Comparison of ENCODE assay signal across 7 mouse cellular contexts in the genomic region with DNA sequence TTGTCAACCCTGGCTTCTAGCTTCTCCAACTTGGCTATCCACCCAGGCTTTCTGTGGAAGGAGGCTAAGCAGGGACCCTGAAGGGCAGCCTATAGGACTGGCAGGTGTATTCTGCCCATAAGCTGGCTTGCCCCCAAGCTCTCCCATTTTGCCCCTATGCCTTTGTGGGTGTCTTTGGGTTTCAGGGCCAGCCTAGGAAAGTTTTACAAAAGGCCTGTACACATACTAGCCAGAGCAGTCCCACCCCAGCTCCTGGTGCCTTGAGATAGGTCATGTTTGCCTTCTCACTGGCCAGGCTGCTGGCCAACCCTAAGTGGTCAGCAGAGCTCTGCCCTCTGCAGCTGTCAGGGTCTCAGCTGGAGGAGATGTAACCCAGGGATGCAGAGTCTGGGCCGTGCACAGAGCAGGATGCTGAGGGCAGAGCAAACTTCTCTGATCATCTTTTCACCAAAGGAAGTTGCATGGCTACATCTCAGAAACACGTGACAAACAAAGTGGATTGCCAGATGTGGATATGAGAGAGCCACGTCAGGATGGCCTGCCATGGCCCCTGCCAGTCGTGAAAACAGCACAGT. TPM values are rescaled to one million over a fixed set of nuclear protein-coding genes. Genes with fewer than 3 reads are reported as not detected.
DNase-seq lines count a peak whose midpoint lies in the region; ATAC-seq lines count a peak whose summit lies in the region.

No protein-coding gene starts in this region.

- WGBS in lung, embryonic 16.5 days: 35% methylated on average over 4 of the region's 4 CpGs
- 26% methylated on average over 4 of the region's 4 CpGs for WGBS in embryonic facial prominence, embryonic 12.5 days
- WGBS in hindbrain, embryonic 15.5 days: 47% methylated on average over 4 of the region's 4 CpGs
- 38% methylated on average over 4 of the region's 4 CpGs for WGBS in midbrain, embryonic 14.5 days

- peak overlapping the region; percentile 96 for H3K27ac ChIP-seq in lung, embryonic 16.5 days (ENCODE audit: low read length)
- H3K27ac ChIP-seq in embryonic facial prominence, embryonic 12.5 days: peak overlapping the region; percentile 98
- peak overlapping the region; percentile 100 for H3K27ac ChIP-seq in hindbrain, embryonic 15.5 days (replicated peaks)
- H3K27ac ChIP-seq in midbrain, embryonic 14.5 days (replicated peaks; ENCODE audit: low read depth, low read length): peak overlapping the region; percentile 100

- H3K4me2 ChIP-seq in lung, embryonic 16.5 days (ENCODE audit: low read depth, low read length): peak overlapping the region; percentile 78
- H3K4me2 ChIP-seq in embryonic facial prominence, embryonic 12.5 days (replicated peaks): peak overlapping the region; percentile 97
- peak overlapping the region; percentile 85 for H3K4me2 ChIP-seq in hindbrain, embryonic 15.5 days
- H3K4me2 ChIP-seq in midbrain, embryonic 14.5 days (ENCODE audit: low read length): peak overlapping the region; percentile 99

- peaks cover 4% of the 10 kb centered on the region for H3K36me3 ChIP-seq in lung, embryonic 16.5 days (ENCODE audit: control insufficient read depth, insufficient read depth, low read length)
- H3K36me3 ChIP-seq in embryonic facial prominence, embryonic 12.5 days: peaks cover 26% of the 10 kb centered on the region
- H3K36me3 ChIP-seq in hindbrain, embryonic 15.5 days: peaks cover 8% of the 10 kb centered on the region; the same call in 1 of the 2 replicates
- peaks cover 17% of the 10 kb centered on the region for H3K36me3 ChIP-seq in midbrain, embryonic 14.5 days (ENCODE audit: control insufficient read depth, insufficient read depth, low read length)

- no peaks in the 10 kb centered on the region for H3K9me3 ChIP-seq in lung, embryonic 16.5 days (ENCODE audit: control insufficient read depth, low read length)
- no peaks in the 10 kb centered on the region for H3K9me3 ChIP-seq in embryonic facial prominence, embryonic 12.5 days
- H3K9me3 ChIP-seq in hindbrain, embryonic 15.5 days: no peaks in the 10 kb centered on the region
- no peaks in the 10 kb centered on the region for H3K9me3 ChIP-seq in midbrain, embryonic 14.5 days (ENCODE audit: control insufficient read depth, low read length)

- peaks cover 27% of the 10 kb centered on the region for H3K4me1 ChIP-seq in lung, embryonic 16.5 days (replicated peaks; ENCODE audit: control insufficient read depth, insufficient read depth, low read length)
- peaks cover 38% of the 10 kb centered on the region for H3K4me1 ChIP-seq in embryonic facial prominence, embryonic 12.5 days
- H3K4me1 ChIP-seq in hindbrain, embryonic 15.5 days (replicated peaks): peaks cover 44% of the 10 kb centered on the region
- peaks cover 36% of the 10 kb centered on the region for H3K4me1 ChIP-seq in midbrain, embryonic 14.5 days (ENCODE audit: control insufficient read depth, insufficient read depth, low read length)

- peak overlapping the region; percentile 91 for H3K9ac ChIP-seq in lung, embryonic 16.5 days (ENCODE audit: low read length)
- H3K9ac ChIP-seq in embryonic facial prominence, embryonic 12.5 days: peak overlapping the region; percentile 92
- peak overlapping the region; percentile 85 for H3K9ac ChIP-seq in hindbrain, embryonic 15.5 days
- peak overlapping the region; percentile 91 for H3K9ac ChIP-seq in midbrain, embryonic 14.5 days (replicated peaks; ENCODE audit: low read length)

- no peaks in the 10 kb centered on the region for H3K27me3 ChIP-seq in lung, embryonic 16.5 days (ENCODE audit: control insufficient read depth, insufficient read depth, low read depth, low read length)
- no peaks in the 10 kb centered on the region for H3K27me3 ChIP-seq in embryonic facial prominence, embryonic 12.5 days
- H3K27me3 ChIP-seq in hindbrain, embryonic 15.5 days: no peaks in the 10 kb centered on the region
- no peaks in the 10 kb centered on the region for H3K27me3 ChIP-seq in midbrain, embryonic 14.5 days (ENCODE audit: control insufficient read depth, insufficient read depth, low read length)

- no peak for ATAC-seq in lung, embryonic 16.5 days (ENCODE audit: low read depth)
- ATAC-seq in embryonic facial prominence, embryonic 12.5 days (ENCODE audit: insufficient number of reproducible peaks, insufficient read depth, low FRiP score, low TSS enrichment): no peak
- ATAC-seq in hindbrain, embryonic 15.5 days (ENCODE audit: low FRiP score, low read depth): no peak
- no peak for ATAC-seq in midbrain, embryonic 14.5 days (ENCODE audit: low FRiP score, low TSS enrichment)
- ATAC-seq in monocyte, adult 5-6 weeks (replicated peaks; ENCODE audit: insufficient number of reproducible peaks, low FRiP score, low TSS enrichment, poor library complexity, severe bottlenecking): no peak

- H3K4me3 ChIP-seq in lung, embryonic 16.5 days (ENCODE audit: low read length): peak overlapping the region; percentile 82
- peak overlapping the region; percentile 83 for H3K4me3 ChIP-seq in embryonic facial prominence, embryonic 12.5 days
- H3K4me3 ChIP-seq in hindbrain, embryonic 15.5 days: peak overlapping the region; percentile 64
- H3K4me3 ChIP-seq in midbrain, embryonic 14.5 days (replicated peaks; ENCODE audit: low read depth, low read length): peak overlapping the region; percentile 88

- DNase-seq in lung, postnatal 25 days (ENCODE audit: low spot score): no peak
- DNase-seq in midbrain, embryonic 14.5 days: no peak
- no peak for DNase-seq in gastrocnemius, adult 18-20 months (ENCODE audit: low spot score)

RNA-seq across cellular contexts. Expression of a gene that starts 1.0 kb away (rescaled TPM):
- polyA plus RNA-seq in lung, embryonic 16.5 days (2015; fragmentation: Nextera tagmentation; extraction: Ambion mirVana): 50.6 and 53.5 TPM in 2 replicates
- polyA plus RNA-seq in embryonic facial prominence, embryonic 12.5 days (2016; fragmentation: Nextera tagmentation; extraction: Ambion mirVana): 74.2 and 77.0 TPM in 2 replicates
- polyA plus RNA-seq in hindbrain, embryonic 15.5 days (2015; fragmentation: Nextera tagmentation; extraction: Ambion mirVana): 90.0 and 94.7 TPM in 2 replicates
- 120 and 124 TPM in 2 replicates for polyA plus RNA-seq in midbrain, embryonic 14.5 days (2014; fragmentation: Nextera tagmentation; extraction: Ambion mirVana)
- total RNA-seq in gastrocnemius, adult 18-20 months (2021): 10 to 100 TPM; 11.4 to 17.1 TPM
- total RNA-seq in monocyte, adult 5-6 weeks (2017): 13.2 to 26.4 TPM (median 13.5 TPM) in 3 replicates

RNA-seq across cellular contexts. Expression of a gene that starts 29.2 kb away (rescaled TPM):
- 74.0 and 80.9 TPM in 2 replicates for polyA plus RNA-seq in lung, embryonic 16.5 days (2015; fragmentation: Nextera tagmentation; extraction: Ambion mirVana)
- polyA plus RNA-seq in embryonic facial prominence, embryonic 12.5 days (2016; fragmentation: Nextera tagmentation; extraction: Ambion mirVana): 66.1 and 70.5 TPM in 2 replicates
- 45.2 and 48.6 TPM in 2 replicates for polyA plus RNA-seq in hindbrain, embryonic 15.5 days (2015; fragmentation: Nextera tagmentation; extraction: Ambion mirVana)
- 39.4 and 48.0 TPM in 2 replicates for polyA plus RNA-seq in midbrain, embryonic 14.5 days (2014; fragmentation: Nextera tagmentation; extraction: Ambion mirVana)
- 10 to 100 TPM; 27.6 to 28.6 TPM for total RNA-seq in gastrocnemius, adult 18-20 months (2021)
- 25.1 to 42.4 TPM (median 31.8 TPM) in 3 replicates for total RNA-seq in monocyte, adult 5-6 weeks (2017)

RNA-seq across cellular contexts. Expression of a gene that starts 41.3 kb away (rescaled TPM):
- 187 and 188 TPM in 2 replicates for polyA plus RNA-seq in lung, embryonic 16.5 days (2015; fragmentation: Nextera tagmentation; extraction: Ambion mirVana)
- 243 and 245 TPM in 2 replicates for polyA plus RNA-seq in embryonic facial prominence, embryonic 12.5 days (2016; fragmentation: Nextera tagmentation; extraction: Ambion mirVana)
- polyA plus RNA-seq in hindbrain, embryonic 15.5 days (2015; fragmentation: Nextera tagmentation; extraction: Ambion mirVana): 275 and 300 TPM in 2 replicates
- 303 and 316 TPM in 2 replicates for polyA plus RNA-seq in midbrain, embryonic 14.5 days (2014; fragmentation: Nextera tagmentation; extraction: Ambion mirVana)
- total RNA-seq in gastrocnemius, adult 18-20 months (2021): 10 to 100 TPM; 62.5 to 63.3 TPM
- total RNA-seq in monocyte, adult 5-6 weeks (2017): 55.0 to 59.6 TPM (median 55.7 TPM) in 3 replicates

RNA-seq across cellular contexts. Expression of a gene that starts 41.4 kb away (rescaled TPM):
- 39.3 and 43.0 TPM in 2 replicates for polyA plus RNA-seq in lung, embryonic 16.5 days (2015; fragmentation: Nextera tagmentation; extraction: Ambion mirVana)
- 47.0 and 47.2 TPM in 2 replicates for polyA plus RNA-seq in embryonic facial prominence, embryonic 12.5 days (2016; fragmentation: Nextera tagmentation; extraction: Ambion mirVana)
- polyA plus RNA-seq in hindbrain, embryonic 15.5 days (2015; fragmentation: Nextera tagmentation; extraction: Ambion mirVana): 119 and 141 TPM in 2 replicates
- polyA plus RNA-seq in midbrain, embryonic 14.5 days (2014; fragmentation: Nextera tagmentation; extraction: Ambion mirVana): 83.9 and 102 TPM in 2 replicates
- total RNA-seq in gastrocnemius, adult 18-20 months (2021): 10 to 100 TPM; 12.6 to 13.0 TPM
- total RNA-seq in monocyte, adult 5-6 weeks (2017): 1.0 to 3.9 TPM (median 1.2 TPM) in 3 replicates
